21 mouse cellular contexts compared by ENCODE assay signal in the genomic region with DNA sequence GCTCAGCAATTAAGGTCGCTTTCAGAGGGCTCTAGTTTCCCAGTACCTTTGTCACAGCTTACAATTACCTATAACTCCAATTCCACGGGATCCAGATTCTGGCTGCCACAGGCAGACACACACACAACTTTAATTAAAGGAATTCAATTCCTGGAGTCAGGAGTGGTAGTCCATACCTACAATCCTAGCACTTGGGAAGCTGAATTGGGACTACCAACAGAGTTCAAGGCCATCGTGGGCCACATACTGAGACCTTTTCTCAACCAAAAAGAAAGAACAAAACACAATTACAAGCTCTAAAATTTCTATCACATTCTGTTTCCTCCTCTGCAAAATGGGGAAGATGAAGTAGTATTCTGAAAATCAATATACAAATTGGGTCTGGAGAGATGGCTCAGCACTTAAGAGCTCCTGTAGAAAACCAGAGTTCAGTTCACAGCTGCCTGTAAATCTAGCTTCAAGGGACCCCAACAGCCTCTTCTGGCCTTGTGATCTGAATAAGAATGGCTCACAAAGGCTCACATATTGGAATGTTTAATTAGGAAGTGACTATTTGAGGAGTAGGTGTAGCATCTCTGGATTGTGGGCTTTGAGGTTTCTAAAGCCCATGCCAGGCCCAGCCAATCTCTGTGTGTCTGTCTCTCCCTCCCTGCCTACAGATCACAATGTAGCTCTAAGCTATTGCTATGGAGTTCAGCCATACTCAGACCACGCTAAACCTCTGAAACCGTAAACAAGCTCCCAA. TPM values are rescaled to one million over a fixed set of nuclear protein-coding genes. Genes with fewer than 3 reads are reported as not detected.
DNase-seq lines count a peak whose midpoint lies in the region.
"Had no signal": no experiment of that assay in that cellular context is flagged by ENCODE, and none has a peak within 500 bp of the region (broad histone marks: within the 10 kb centered on the region; RNA-seq: fewer than 3 reads in every experiment).

No protein-coding gene starts in this region.

- peak; percentile 81 for DNase-seq in ES-CJ7 (ENCODE audit: low read depth, low spot score)
- peak; percentile 14 for DNase-seq in Muller cell, postnatal 12 days (ENCODE audit: inconsistent ontology term)
- peak; percentile 73 for DNase-seq in ZHBTc4 (ENCODE audit: low read depth, low spot score)
- no peak for DNase-seq in hindbrain, embryonic 10.5 days (ENCODE audit: low spot score)
- no peak for DNase-seq in right cerebral cortex, adult 2 months (ENCODE audit: low spot score in 2 of 2)
- no peak for DNase-seq in ovary, postnatal 36 days (ENCODE audit: low spot score)
- no peak for DNase-seq in adrenal gland, postnatal 36 days
- DNase-seq: adrenal gland, adult 8-10 months; adrenal gland, postnatal 14 days; cerebellum, adult 18-20 months; cerebellum, adult 8-10 months; cerebellum, adult 9-11 months; cerebellum, postnatal 14 days; cerebellum, postnatal 36 days; embryo, embryonic 11 days had no signal

- no peaks in the 10 kb centered on the region for H3K4me1 ChIP-seq in hindbrain, embryonic 10.5 days (replicated peaks)

- no peak overlapping the region for H3K4me3 ChIP-seq in hindbrain, embryonic 10.5 days
- H3K4me3 ChIP-seq: embryonic facial prominence, embryonic 13.5 days; embryonic facial prominence, embryonic 15.5 days; erythroblast, embryonic 14.5 days; forebrain, embryonic 10.5 days; forebrain, embryonic 12.5 days had no signal

- H3K27ac ChIP-seq in hindbrain, embryonic 10.5 days: no peak overlapping the region
- H3K27ac ChIP-seq: embryonic facial prominence, embryonic 13.5 days; embryonic facial prominence, embryonic 15.5 days; forebrain, embryonic 10.5 days; forebrain, embryonic 12.5 days had no signal

- WGBS in hindbrain, embryonic 10.5 days: 87% methylated on average over 5 of the region's 5 CpGs

- H3K27me3 ChIP-seq in hindbrain, embryonic 10.5 days (ENCODE audit: insufficient read depth, poor library complexity, severe bottlenecking): no peaks in the 10 kb centered on the region
- H3K27me3 ChIP-seq: embryonic facial prominence, embryonic 13.5 days; embryonic facial prominence, embryonic 15.5 days; forebrain, embryonic 12.5 days had no signal

- H3K36me3 ChIP-seq in hindbrain, embryonic 10.5 days: peaks cover 23% of the 10 kb centered on the region
- H3K36me3 ChIP-seq: embryonic facial prominence, embryonic 15.5 days; forebrain, embryonic 12.5 days had no signal

- peaks cover 11% of the 10 kb centered on the region; the same call in 1 of the 2 replicates for H3K9me3 ChIP-seq in hindbrain, embryonic 10.5 days
- H3K9me3 ChIP-seq: embryonic facial prominence, embryonic 13.5 days; embryonic facial prominence, embryonic 15.5 days; G1E had no signal

RNA-seq across cellular contexts. Expression of a gene that starts 4.7 kb away (rescaled TPM):
- polyA plus RNA-seq in hindbrain, embryonic 10.5 days (2016; fragmentation: Nextera tagmentation; extraction: Ambion mirVana): 127 and 163 TPM in 2 replicates
- total RNA-seq in adrenal gland, postnatal 36 days (2021): 100 to 1,000 TPM; 109 to 111 TPM

Comparison
In these comparisons a context has a peak if more than half of its experiments do, and no peak if none do; other contexts are left out.
1. DNase-seq: peak in ES-CJ7 (single experiment), Muller cell, postnatal 12 days (single experiment) and ZHBTc4 (single experiment); none in hindbrain, embryonic 10.5 days (single experiment), right cerebral cortex, adult 2 months (0 of 2), ovary, postnatal 36 days (single experiment) and adrenal gland, postnatal 36 days (0 of 2).